Mouse (Mus musculus) heart, embryonic 13.5 days (tissue): Measurements from ENCODE around the gene 4931400O07Rik. TPM values are rescaled to one million over a fixed set of nuclear protein-coding genes. Genes with fewer than 3 reads are reported as not detected.

ENCODE experiments used
- ATAC-seq: fragments of 200-750 bp; cut with Nextera tagmentation; 2 replicates; pipeline ENCODE4 v1.8.0; 2017; ENCODE audit warnings: moderate TSS enrichment; ENCODE audit not compliant: insufficient number of reproducible peaks, low FRiP score, low TSS enrichment; ENCODE audit errors: extremely low read depth
- H3K27ac ChIP-seq: fragments of 300-500 bp; sonication (generic); replicated peaks from 2 replicates; pipeline ENCODE4 v1.5.1; 2015; ENCODE audit warnings: moderate library complexity, mild to moderate bottlenecking, inconsistent platforms
- H3K27me3 ChIP-seq: fragments of 300-500 bp; sonication (generic); replicated peaks from 2 replicates; pipeline ENCODE4 v1.6.1; 2015; ENCODE audit warnings: mild to moderate bottlenecking, inconsistent platforms
- H3K36me3 ChIP-seq: fragments of 300-500 bp; sonication (generic); 2 replicates; pipeline ENCODE4 v1.6.1; 2015; ENCODE audit warnings: mild to moderate bottlenecking, inconsistent platforms
- H3K4me1 ChIP-seq: fragments of 300-500 bp; sonication (generic); 2 replicates; pipeline ENCODE4 v1.6.1; 2015; ENCODE audit warnings: inconsistent platforms
- H3K4me2 ChIP-seq: fragments of 300-500 bp; sonication (generic); 2 replicates; pipeline ENCODE4 v1.6.1; 2015; ENCODE audit warnings: inconsistent platforms, mild to moderate bottlenecking, moderate library complexity
- H3K4me3 ChIP-seq: fragments of 300-500 bp; sonication (generic); 2 replicates; pipeline ENCODE4 v1.5.1; 2015; ENCODE audit warnings: moderate library complexity, mild to moderate bottlenecking, inconsistent platforms
- H3K9ac ChIP-seq: fragments of 300-500 bp; sonication (generic); 2 replicates; pipeline ENCODE4 v1.6.1; 2015; ENCODE audit warnings: inconsistent platforms, mild to moderate bottlenecking, moderate library complexity
- H3K9me3 ChIP-seq: fragments of 300-500 bp; sonication (generic); 2 replicates; pipeline ENCODE4 v1.6.1; 2016; ENCODE audit warnings: inconsistent platforms
- WGBS: fragments of 180-500 bp; shearing (Covaris S2); methylation state at CpG from one replicate; pipeline ENCODE4 v1.1.7; 2015; ENCODE audit warnings: mixed read lengths; 5-methylcytosine and 5-hydroxymethylcytosine counted together
- polyA plus RNA-seq: library from polyadenylated mRNA; unstranded; fragments of >200 nt; fragmentation: Nextera tagmentation; extraction: Ambion mirVana; gene quantifications from 2 replicates; pipeline ENCODE4 v1.2.1, GENCODE M21; 2015

Gene 4931400O07Rik
- polyA plus RNA-seq, result not detected in 2 replicates

GRCm38 (mm10) chrX:62467691-62468090 lies at the start of gene 4931400O07Rik:
Gene 4931400O07Rik (plus strand): TSS chrX:62467991.
- H3K4me1 ChIP-seq, result no peaks in the 10 kb centered on the region
- H3K27me3 ChIP-seq, result no peaks in the 10 kb centered on the region
- H3K27ac ChIP-seq, result no peak within 1 kb of the TSS
- H3K9ac ChIP-seq, result no peak within 1 kb of the TSS
- 61% methylated on average over 2 of the region's 2 CpGs for WGBS
- no peaks in the 10 kb centered on the region for H3K36me3 ChIP-seq
- no peaks in the 10 kb centered on the region for H3K9me3 ChIP-seq
- no peak for ATAC-seq
- H3K4me2 ChIP-seq, result no peak within 1 kb of the TSS
- H3K4me3 ChIP-seq, result no peak within 1 kb of the TSS

Other genes with a start within 250 kb of the 4931400O07Rik start
- gene 4933402E13Rik, start 184.5 kb upstream of the 4931400O07Rik start, polyA plus RNA-seq, result not detected in 2 replicates